Mouse (Mus musculus): ENCODE results near the gene Tom1l2. TPM values are rescaled to one million over a fixed set of nuclear protein-coding genes. Genes with fewer than 3 reads are reported as not detected.
A peak's percentile ranks its signal among the peaks of the same experiment; 100 is the strongest.

Tom1l2 gene
- polyA plus RNA-seq, 1 experiment from 2014 or later: 18.0 TPM

DNA sequence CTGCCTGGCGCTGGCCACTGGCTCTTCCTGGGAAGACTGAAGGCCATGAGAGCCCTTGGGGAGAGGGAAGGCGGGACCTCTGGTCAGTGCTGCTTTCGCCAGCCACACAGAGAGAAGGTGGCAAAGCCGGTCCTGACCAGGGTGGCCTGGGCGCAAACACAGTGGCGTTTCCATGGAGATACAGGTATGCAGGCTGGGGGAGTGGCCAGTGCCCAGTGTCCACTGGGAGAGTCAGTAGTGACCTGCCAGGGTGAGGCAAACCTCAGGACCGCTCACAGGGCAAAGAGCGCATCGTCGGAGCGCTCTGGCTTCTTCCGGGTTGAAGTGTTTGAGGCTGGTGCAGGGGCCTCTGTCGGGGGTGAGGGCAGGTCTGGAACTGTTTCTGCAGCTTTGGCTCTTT, 122.9 kb downstream of the Tom1l2 start:
- H3K27ac ChIP-seq: peak overlapping the region; percentile 51
- WGBS: 81% methylated on average over 13 of the region's 13 CpGs
- no peaks in the 10 kb centered on the region for H3K27me3 ChIP-seq (ENCODE audit: poor library complexity, severe bottlenecking)
- H3K9me3 ChIP-seq: no peaks in the 10 kb centered on the region
- H3K4me3 ChIP-seq: no peak overlapping the region
- H3K36me3 ChIP-seq (replicated peaks): no peaks in the 10 kb centered on the region
- peaks cover 38% of the 10 kb centered on the region for H3K4me1 ChIP-seq
- DNase-seq (ENCODE audit: extremely low spot score, low spot score): no peak

DNA sequence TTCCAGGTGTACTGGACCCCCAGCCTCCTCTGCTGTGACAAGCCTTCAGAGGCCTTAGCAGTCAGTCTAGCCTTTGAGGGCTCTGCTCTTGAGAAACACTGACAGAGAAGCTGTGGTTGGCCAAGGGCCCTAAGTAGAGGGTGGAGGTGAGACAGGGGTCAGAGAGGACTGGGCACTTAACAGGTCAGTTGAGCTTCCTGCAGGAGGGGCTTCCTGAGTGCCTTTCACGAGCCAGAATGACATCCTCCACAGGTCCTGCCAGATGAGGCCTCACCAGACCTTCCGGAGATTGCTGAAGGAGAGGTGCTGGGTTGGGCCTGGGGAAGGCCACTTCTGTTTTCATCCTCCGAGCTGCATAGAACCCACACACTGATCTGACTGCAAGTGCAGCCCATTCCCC, 124.2 kb downstream of the Tom1l2 start:
- Histone ChIP-seq H3K27me3 (ENCODE audit: poor library complexity, severe bottlenecking) (no peaks in the 10 kb centered on the region), H3K4me3 (no peak overlapping the region), H3K4me1 (peaks cover 40% of the 10 kb centered on the region), H3K9me3 (no peaks in the 10 kb centered on the region), H3K36me3 (replicated peaks) (no peaks in the 10 kb centered on the region), H3K27ac (0 out of 2 replicates have a peak overlapping the region, but pooled peaks have one; percentile 6)
- WGBS: 71% methylated on average over 3 of the region's 3 CpGs
- DNase-seq (ENCODE audit: extremely low spot score, low spot score): no peak

DNA sequence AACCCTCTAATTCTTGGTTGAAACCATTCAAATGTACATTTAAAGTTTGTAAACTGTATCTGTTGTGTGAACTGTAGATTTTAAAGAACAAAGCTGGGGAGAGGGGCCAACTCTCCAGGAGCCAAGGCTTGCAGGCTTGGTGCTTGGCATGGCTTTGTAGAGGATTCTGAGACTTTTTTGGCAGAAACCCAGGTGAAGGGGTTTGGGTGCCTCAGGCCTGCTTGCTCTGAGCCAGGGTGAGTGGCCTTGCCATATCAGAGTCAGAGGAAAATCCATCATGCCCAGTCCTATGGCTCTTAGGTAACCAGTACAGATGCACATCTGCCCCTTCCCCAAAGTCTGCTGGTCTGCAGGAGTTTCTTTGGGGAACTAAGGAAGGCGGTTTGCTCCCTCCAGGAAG, 126.8 kb downstream of the Tom1l2 start:
- 75% methylated on average over 1 of the region's 1 CpGs for WGBS
- H3K27ac ChIP-seq: 0 out of 2 replicates have a peak overlapping the region, but pooled peaks have one; percentile 3

DNA sequence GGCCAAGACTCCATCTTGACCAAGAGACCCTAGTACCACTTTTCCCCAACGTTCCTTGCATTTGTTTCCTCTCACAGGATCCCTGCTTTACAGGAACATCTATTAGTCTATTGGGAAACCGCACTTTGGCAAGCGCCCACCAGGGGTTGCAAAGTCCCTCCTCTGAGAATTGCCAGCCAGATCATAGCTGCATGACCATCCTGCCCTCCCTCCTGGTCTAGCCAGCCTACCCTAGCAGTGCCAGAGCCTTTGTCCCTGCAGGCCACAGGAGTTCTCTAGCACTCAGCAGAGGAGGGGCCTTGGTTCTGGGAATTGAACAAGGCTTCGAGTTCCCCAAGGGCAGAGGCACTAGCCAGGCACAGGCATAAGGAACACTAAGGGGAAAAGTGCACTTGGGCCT, 128.0 kb downstream of the Tom1l2 start:
- WGBS: 62% methylated on average over 4 of the region's 4 CpGs

More for the DNA sequence above, 126.8 kb downstream of the Tom1l2 start:
- DNase-seq (ENCODE audit: extremely low spot score, low spot score): no peak
- H3K4me3 ChIP-seq: no peak overlapping the region
- peaks cover 13% of the 10 kb centered on the region for H3K27me3 ChIP-seq (ENCODE audit: poor library complexity, severe bottlenecking)
- H3K4me1 ChIP-seq: peaks cover 42% of the 10 kb centered on the region
- H3K36me3 ChIP-seq (replicated peaks): no peaks in the 10 kb centered on the region
- no peaks in the 10 kb centered on the region for H3K9me3 ChIP-seq

DNA sequence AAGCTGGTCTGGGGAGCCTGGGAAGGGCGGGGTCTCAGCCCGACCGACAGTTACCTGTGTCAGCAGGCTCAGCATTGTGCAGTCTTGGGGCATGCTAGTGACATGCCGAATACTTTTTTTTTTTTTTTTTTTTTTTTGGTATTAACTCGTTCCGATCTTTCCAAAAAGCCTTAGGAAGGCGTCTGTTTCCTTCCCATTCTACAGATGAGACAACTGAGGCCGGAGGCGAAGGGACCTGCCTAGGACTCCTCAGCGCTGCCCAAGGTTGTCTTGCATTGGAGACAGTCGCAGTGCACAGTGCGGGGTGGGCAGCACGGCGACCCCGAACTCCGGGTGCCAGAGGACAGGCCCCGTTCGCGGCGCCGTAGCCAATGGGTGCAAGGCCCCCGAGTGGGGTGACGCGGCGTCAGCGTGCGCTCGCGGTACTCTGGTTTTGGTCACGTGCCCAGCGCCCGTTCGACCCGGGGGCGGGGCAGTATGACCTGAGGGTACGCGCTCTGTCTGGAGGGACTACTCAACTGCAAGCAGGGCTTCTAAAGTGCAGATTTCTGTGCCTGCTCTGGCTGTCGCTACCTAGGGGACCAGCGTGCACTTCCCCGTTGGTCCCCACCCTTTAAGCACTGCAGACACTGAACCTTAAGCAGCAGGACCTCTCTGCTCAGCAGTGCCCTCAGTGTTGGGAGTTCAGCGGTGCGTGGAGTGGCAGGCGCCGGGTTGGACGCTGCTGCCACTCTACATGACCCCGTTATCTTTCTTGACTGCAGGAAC, 130.1 kb downstream of the Tom1l2 start, which contains the start of gene Srebf1:
Gene Srebf1, minus strand, starts transcription at position 113 of the 768 bp plus-strand sequence.
- peak within 1 kb of the TSS; percentile 82 for H3K27ac ChIP-seq
- peak; percentile 77 for DNase-seq (ENCODE audit: extremely low spot score, low spot score)
- peaks cover 13% of the 10 kb centered on the region for H3K36me3 ChIP-seq (replicated peaks)
- H3K4me1 ChIP-seq: peaks cover 58% of the 10 kb centered on the region
- 4% methylated on average over 46 of the region's 46 CpGs for WGBS
- peak within 1 kb of the TSS; percentile 52 for H3K4me3 ChIP-seq
- H3K9me3 ChIP-seq: no peaks in the 10 kb centered on the region
- H3K27me3 ChIP-seq (ENCODE audit: poor library complexity, severe bottlenecking): peaks cover 13% of the 10 kb centered on the region

More for the DNA sequence above, 128.0 kb downstream of the Tom1l2 start:
- Histone ChIP-seq H3K27ac (0 out of 2 replicates have a peak overlapping the region, but pooled peaks have one; percentile 40), H3K9me3 (no peaks in the 10 kb centered on the region), H3K4me1 (peaks cover 43% of the 10 kb centered on the region), H3K4me3 (no peak overlapping the region), H3K36me3 (replicated peaks) (no peaks in the 10 kb centered on the region), H3K27me3 (ENCODE audit: poor library complexity, severe bottlenecking) (peaks cover 13% of the 10 kb centered on the region)
- no peak for DNase-seq (ENCODE audit: extremely low spot score, low spot score)

DNA sequence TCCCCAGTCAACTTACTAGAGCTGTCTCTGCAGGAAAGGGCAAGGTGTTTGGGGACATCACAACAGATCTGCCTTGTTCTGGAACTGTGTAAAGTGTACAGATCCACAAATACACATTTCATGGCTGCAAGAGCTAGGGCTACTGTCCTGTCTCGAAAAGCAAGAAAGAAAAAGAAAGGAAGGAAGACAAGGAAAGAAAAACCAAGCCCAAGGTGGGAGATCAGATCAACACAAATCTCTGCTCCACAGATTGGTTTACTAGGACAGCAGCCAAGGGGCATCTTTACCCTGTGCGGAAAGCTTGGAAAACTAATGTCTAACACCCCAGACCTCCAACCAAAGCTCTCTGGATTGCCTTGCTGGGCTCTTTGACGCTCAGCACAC, 130.6 kb downstream of the Tom1l2 start:
- H3K27ac ChIP-seq: peak overlapping the region; percentile 82
- DNase-seq (ENCODE audit: extremely low spot score, low spot score): no peak
- WGBS: 52% methylated on average over 3 of the region's 3 CpGs
- H3K9me3 ChIP-seq: no peaks in the 10 kb centered on the region
- peaks cover 62% of the 10 kb centered on the region for H3K4me1 ChIP-seq
- H3K27me3 ChIP-seq (ENCODE audit: poor library complexity, severe bottlenecking): peaks cover 13% of the 10 kb centered on the region
- peak overlapping the region; percentile 52 for H3K4me3 ChIP-seq
- peaks cover 19% of the 10 kb centered on the region for H3K36me3 ChIP-seq (replicated peaks)

DNA sequence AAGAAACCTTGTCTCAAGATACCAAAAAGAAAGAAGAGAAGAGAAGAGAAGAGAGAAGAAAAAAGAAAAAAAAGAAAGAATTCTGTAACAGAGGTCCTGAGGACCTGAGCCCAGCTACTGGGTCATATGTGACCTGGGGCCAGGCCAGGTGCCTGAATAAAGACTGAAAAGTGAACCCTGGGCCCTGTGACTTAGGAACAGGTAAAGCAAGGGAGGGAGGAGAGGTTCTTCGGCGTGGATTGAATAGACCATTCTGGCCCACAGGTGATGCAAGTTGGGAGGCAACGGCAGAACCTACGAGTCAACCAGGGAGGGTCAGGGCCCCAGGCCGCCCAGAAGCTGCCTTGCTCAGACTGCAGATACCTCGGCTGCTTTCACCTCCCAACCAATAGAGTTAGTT, 131.3 kb downstream of the Tom1l2 start:
- H3K27me3 ChIP-seq (ENCODE audit: poor library complexity, severe bottlenecking): peaks cover 13% of the 10 kb centered on the region
- peaks cover 67% of the 10 kb centered on the region for H3K4me1 ChIP-seq
- 81% methylated on average over 6 of the region's 6 CpGs for WGBS
- peaks cover 22% of the 10 kb centered on the region for H3K36me3 ChIP-seq (replicated peaks)
- H3K27ac ChIP-seq: 0 out of 2 replicates have a peak overlapping the region, but pooled peaks have one; percentile 82
- H3K4me3 ChIP-seq: no peak overlapping the region
- no peak for DNase-seq (ENCODE audit: extremely low spot score, low spot score)
- H3K9me3 ChIP-seq: no peaks in the 10 kb centered on the region

DNA sequence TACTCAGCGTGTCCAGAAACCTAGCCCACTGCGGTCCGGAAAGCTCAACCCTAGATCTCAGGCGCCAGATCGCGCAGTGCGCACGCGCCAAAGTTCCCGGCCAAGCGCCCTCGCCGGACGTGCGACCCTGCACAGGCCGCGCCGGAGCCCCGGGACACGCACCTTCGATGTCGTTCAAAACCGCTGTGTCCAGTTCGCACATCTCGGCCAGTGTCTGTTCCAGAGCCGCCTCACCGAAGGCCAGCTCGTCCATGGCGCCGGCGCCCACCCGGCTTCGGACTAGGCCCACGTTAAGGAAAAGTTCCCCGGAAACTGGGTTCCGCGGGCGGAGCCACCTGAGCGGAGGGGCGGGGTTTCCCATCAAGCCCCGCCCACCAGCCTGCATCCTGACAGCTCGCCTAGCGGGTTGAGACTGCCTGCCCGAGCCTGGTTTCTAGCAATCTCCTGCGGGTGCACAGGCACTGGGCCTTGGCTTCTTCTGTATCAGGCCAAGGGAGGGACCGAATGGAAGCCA, 132.4 kb downstream of the Tom1l2 start:
- H3K4me3 ChIP-seq: peak overlapping the region; percentile 85
- H3K27me3 ChIP-seq (ENCODE audit: poor library complexity, severe bottlenecking): peaks cover 13% of the 10 kb centered on the region
- no peaks in the 10 kb centered on the region for H3K9me3 ChIP-seq
- peak overlapping the region; percentile 96 for H3K27ac ChIP-seq
- peaks cover 30% of the 10 kb centered on the region for H3K36me3 ChIP-seq (replicated peaks)
- DNase-seq (ENCODE audit: extremely low spot score, low spot score): peak; percentile 93
- under 1% methylated on average over 46 of the region's 46 CpGs for WGBS
- H3K4me1 ChIP-seq: peaks cover 78% of the 10 kb centered on the region

DNA sequence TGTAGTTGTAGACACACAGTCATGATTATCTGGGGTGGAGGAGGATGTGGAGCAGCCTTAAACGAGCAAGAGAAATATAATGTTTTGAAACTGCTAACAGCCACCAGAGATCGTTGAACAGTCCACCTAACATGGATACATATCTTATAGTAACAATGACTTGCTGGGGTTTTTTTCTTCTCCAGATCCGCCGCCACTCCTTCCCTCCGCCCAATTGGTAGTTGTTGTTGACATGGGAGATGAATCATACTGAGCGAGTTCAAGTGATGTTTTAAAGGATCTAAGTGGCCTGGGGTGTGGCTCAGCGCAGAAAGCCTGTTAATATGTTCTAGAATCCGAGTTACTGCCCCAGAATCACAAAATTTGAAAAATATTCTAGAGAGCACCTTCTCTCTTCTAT, 133.1 kb downstream of the Tom1l2 start:
- Histone ChIP-seq H3K27me3 (ENCODE audit: poor library complexity, severe bottlenecking) (peaks cover 13% of the 10 kb centered on the region), H3K9me3 (no peaks in the 10 kb centered on the region), H3K4me1 (peaks cover 75% of the 10 kb centered on the region), H3K36me3 (replicated peaks) (peaks cover 32% of the 10 kb centered on the region), H3K4me3 (peak overlapping the region; percentile 85), H3K27ac (peak overlapping the region; percentile 96)
- 63% methylated on average over 8 of the region's 8 CpGs for WGBS
- no peak for DNase-seq (ENCODE audit: extremely low spot score, low spot score)

DNA sequence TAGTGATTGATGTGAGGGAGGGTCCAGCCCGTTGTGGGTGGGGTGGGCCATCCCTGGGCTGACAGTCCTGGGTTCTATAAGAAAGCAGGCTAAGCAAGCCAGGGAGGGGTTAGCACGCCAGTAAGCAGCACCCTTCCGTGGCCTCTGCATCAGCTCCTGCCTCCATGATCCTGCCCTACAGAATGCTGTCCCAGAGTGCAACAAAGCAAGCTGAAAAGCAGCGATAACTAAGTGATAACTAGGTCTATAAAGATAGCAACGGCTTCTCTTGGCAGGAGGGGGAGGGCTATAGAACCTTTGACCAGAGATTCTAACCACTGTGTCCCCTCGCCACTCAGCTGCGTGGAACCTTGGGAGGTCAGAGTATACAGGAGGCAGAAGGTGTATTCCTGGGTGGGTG, 135.2 kb downstream of the Tom1l2 start:
- no peaks in the 10 kb centered on the region for H3K9me3 ChIP-seq
- no peak for DNase-seq (ENCODE audit: extremely low spot score, low spot score)
- H3K27ac ChIP-seq: peak overlapping the region; percentile 12; the same call in 1 of the 2 replicates
- H3K4me1 ChIP-seq: peaks cover 77% of the 10 kb centered on the region
- peaks cover 13% of the 10 kb centered on the region for H3K27me3 ChIP-seq (ENCODE audit: poor library complexity, severe bottlenecking)
- no peak overlapping the region for H3K4me3 ChIP-seq
- WGBS: 91% methylated on average over 7 of the region's 7 CpGs
- H3K36me3 ChIP-seq (replicated peaks): peaks cover 32% of the 10 kb centered on the region

DNA sequence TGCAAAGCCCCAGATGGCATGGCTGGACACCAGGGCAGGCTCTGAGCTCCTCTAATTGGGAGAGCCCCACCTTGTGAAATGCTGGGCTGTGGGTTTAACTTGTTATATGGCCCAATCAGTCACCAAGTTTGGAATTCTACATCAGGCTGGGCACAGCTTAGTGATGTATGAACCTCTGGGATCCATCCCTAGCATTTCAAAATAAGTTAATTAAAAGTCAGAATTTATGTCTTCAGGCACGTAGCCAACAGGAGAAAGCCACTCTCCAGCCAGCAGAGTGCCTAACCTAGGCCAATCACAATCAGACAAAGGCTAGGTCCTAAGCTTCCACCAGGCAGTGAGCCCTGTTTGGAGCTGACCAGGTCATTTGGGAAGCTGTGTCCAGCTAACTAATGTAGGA, 136.0 kb downstream of the Tom1l2 start:
- no peak for DNase-seq (ENCODE audit: extremely low spot score, low spot score)
- WGBS: 88% methylated on average over 1 of the region's 1 CpGs
- Histone ChIP-seq H3K9me3 (no peaks in the 10 kb centered on the region), H3K27ac (0 out of 2 replicates have a peak overlapping the region, but pooled peaks have one; percentile 12), H3K36me3 (replicated peaks) (peaks cover 32% of the 10 kb centered on the region), H3K4me3 (no peak overlapping the region), H3K27me3 (ENCODE audit: poor library complexity, severe bottlenecking) (peaks cover 7% of the 10 kb centered on the region; the same call in 1 of the 2 replicates), H3K4me1 (peaks cover 77% of the 10 kb centered on the region)

DNA sequence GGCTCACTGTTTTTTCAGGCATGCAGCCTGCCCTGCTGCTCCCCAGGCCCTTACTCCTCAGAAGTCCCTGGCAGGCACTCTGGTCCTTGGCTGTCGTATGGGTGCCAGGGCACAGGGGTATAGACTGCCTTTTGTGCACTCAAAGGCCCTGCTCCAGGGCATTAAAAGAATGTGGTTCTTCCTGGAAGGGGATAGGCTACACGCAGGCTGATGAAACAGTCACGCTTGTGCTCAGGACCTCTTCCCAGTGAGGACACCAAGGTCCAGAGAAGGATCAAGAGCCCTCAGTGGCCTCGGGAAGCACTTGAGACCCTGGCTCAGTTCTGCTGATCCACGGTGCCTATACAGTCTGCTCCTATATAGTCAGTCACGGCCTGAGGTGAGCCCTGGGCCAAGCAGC, 139.4 kb downstream of the Tom1l2 start:
- no peaks in the 10 kb centered on the region for H3K27me3 ChIP-seq (ENCODE audit: poor library complexity, severe bottlenecking)
- peaks cover 80% of the 10 kb centered on the region for H3K4me1 ChIP-seq
- no peak for DNase-seq (ENCODE audit: extremely low spot score, low spot score)
- H3K36me3 ChIP-seq (replicated peaks): peaks cover 25% of the 10 kb centered on the region
- H3K4me3 ChIP-seq: no peak overlapping the region
- peak overlapping the region; percentile 89 for H3K27ac ChIP-seq
- WGBS: 71% methylated on average over 6 of the region's 6 CpGs
- H3K9me3 ChIP-seq: no peaks in the 10 kb centered on the region

DNA sequence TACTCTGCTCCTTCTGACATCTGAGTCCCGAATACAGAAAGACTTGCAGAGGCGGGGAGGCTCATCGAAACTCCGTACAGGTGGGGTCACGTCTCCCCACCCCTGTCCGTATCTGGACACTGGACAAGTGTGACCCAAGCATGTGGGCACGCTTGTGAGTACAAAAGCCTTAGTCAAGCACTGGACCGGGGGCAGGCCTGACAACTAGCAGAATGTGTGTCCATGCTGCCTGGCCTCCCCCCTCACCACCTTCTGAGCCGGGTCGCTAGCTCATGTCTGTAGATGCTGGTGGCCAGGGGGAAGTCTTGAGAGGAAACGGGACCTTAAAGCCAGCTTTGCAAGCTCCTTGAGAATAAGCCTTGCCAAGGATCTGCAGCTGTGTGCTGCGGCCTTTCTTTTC, 140.9 kb downstream of the Tom1l2 start:
- 65% methylated on average over 12 of the region's 12 CpGs for WGBS
- no peaks in the 10 kb centered on the region for H3K9me3 ChIP-seq
- H3K27me3 ChIP-seq (ENCODE audit: poor library complexity, severe bottlenecking): no peaks in the 10 kb centered on the region
- H3K4me3 ChIP-seq: no peak overlapping the region
- peaks cover 87% of the 10 kb centered on the region for H3K4me1 ChIP-seq
- H3K27ac ChIP-seq: peak overlapping the region; percentile 89
- H3K36me3 ChIP-seq (replicated peaks): peaks cover 26% of the 10 kb centered on the region
- DNase-seq (ENCODE audit: extremely low spot score, low spot score): no peak

Data from forebrain, embryonic 10.5 days (tissue).